Mouse (Mus musculus) liver, embryonic 16.5 days (tissue): ENCODE measurements around the gene Ube2e1. TPM values are rescaled to one million over a fixed set of nuclear protein-coding genes. Genes with fewer than 3 reads are reported as not detected.
A peak's percentile ranks its signal among the peaks of the same experiment; 100 is the strongest.

ENCODE experiments used
- ATAC-seq: fragments of 200-750 bp; cut with Nextera tagmentation; 2 replicates; pipeline ENCODE4 v1.8.0; 2017; ENCODE audit warnings: low read depth, mild to moderate bottlenecking, moderate number of reproducible peaks, moderate library complexity
- H3K27ac ChIP-seq: fragments of 300-500 bp; sonication (generic); 2 replicates; pipeline ENCODE4 v1.5.1; 2014; ENCODE audit warnings: mild to moderate bottlenecking, low read length
- H3K27me3 ChIP-seq: fragments of 300-500 bp; sonication (generic); 2 replicates; pipeline ENCODE4 v1.6.1; 2014; ENCODE audit warnings: low read depth, low read length, mixed read lengths; ENCODE audit not compliant: control insufficient read depth, insufficient read depth
- H3K36me3 ChIP-seq: fragments of 300-500 bp; sonication (generic); 2 replicates; pipeline ENCODE4 v1.6.1; 2014; ENCODE audit warnings: mild to moderate bottlenecking; ENCODE audit not compliant: control insufficient read depth, insufficient read depth
- H3K4me1 ChIP-seq: fragments of 300-500 bp; sonication (generic); 2 replicates; pipeline ENCODE4 v1.6.1; 2014; ENCODE audit warnings: low read depth, low read length, mixed read lengths; ENCODE audit not compliant: control insufficient read depth
- H3K4me2 ChIP-seq: fragments of 300-500 bp; sonication (generic); 2 replicates; pipeline ENCODE4 v1.6.1; 2014; ENCODE audit warnings: low read depth, low read length, mixed read lengths
- H3K4me3 ChIP-seq: fragments of 300-500 bp; sonication (generic); 2 replicates; pipeline ENCODE4 v1.5.1; 2014; ENCODE audit warnings: low read depth, mild to moderate bottlenecking, low read length
- H3K9ac ChIP-seq: fragments of 300-500 bp; sonication (generic); 2 replicates; pipeline ENCODE4 v1.6.1; 2014; ENCODE audit warnings: low read depth, low read length
- H3K9me3 ChIP-seq: fragments of 300-500 bp; sonication (generic); replicated peaks from 2 replicates; pipeline ENCODE4 v1.6.1; 2016; ENCODE audit warnings: low read length; ENCODE audit not compliant: control insufficient read depth
- WGBS: fragments of 180-500 bp; shearing (Covaris S2); extraction: QIAGEN DNeasy Blood & Tissue Kit; methylation state at CpG from one replicate; pipeline ENCODE4 v1.1.7; 2014; ENCODE audit not compliant: insufficient replicate concordance; 5-methylcytosine and 5-hydroxymethylcytosine counted together
- polyA plus RNA-seq: library from polyadenylated mRNA; unstranded; fragments of >200 nt; fragmentation: Nextera tagmentation; extraction: Ambion mirVana; gene quantifications from 2 replicates; pipeline ENCODE4 v1.2.1, GENCODE M21; 2015

The Ube2e1 gene
- polyA plus RNA-seq, 1 experiment from 2014 or later = 27.7 TPM

GRCm38 (mm10) chr14:18341088-18341487 lies 9.4 kb upstream of the Ube2e1 start:
- no peaks in the 10 kb centered on the region for H3K36me3 ChIP-seq
- no peak overlapping the region for H3K9ac ChIP-seq
- no peaks in the 10 kb centered on the region for H3K9me3 ChIP-seq
- H3K27ac ChIP-seq = no peak overlapping the region
- ATAC-seq = no peak
- H3K4me3 ChIP-seq = no peak overlapping the region
- H3K27me3 ChIP-seq = no peaks in the 10 kb centered on the region
- no peak overlapping the region for H3K4me2 ChIP-seq
- WGBS = 65% methylated on average over 3 of the region's 3 CpGs
- no peaks in the 10 kb centered on the region for H3K4me1 ChIP-seq

DNA sequence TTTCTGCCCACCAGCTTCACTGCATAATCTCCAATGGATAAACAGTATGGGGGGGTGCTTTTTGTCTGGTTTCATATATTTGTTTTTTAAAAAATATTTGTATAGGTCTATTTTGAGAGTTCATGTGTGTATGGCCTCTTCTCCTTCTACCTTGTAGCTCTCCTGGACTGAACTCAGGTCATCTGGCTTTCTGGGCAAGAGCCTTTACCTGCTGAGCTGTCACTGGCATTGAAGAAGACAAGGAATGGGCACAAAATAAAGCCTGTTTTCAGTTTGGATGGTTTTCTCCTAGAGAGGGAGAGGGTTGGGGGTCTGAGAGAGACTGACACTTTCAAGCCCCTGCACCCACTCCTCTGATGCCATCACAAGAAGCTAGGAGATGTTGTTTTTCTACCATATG lies 4.4 kb upstream of the Ube2e1 start:
- H3K4me1 ChIP-seq = no peaks in the 10 kb centered on the region
- H3K9me3 ChIP-seq = no peaks in the 10 kb centered on the region
- H3K9ac ChIP-seq = no peak overlapping the region
- no peak for ATAC-seq
- H3K27me3 ChIP-seq = peaks cover 2% of the 10 kb centered on the region; the same call in 1 of the 2 replicates
- H3K27ac ChIP-seq = no peak overlapping the region
- H3K4me2 ChIP-seq = no peak overlapping the region
- H3K4me3 ChIP-seq = no peak overlapping the region
- H3K36me3 ChIP-seq = no peaks in the 10 kb centered on the region

- Histone ChIP-seq H3K36me3 (no peaks in the 10 kb centered on the region), H3K4me3 (peak overlapping the region; percentile 75), H3K9me3 (no peaks in the 10 kb centered on the region), H3K4me1 (peaks cover 8% of the 10 kb centered on the region; the same call in 1 of the 2 replicates), H3K9ac (peak overlapping the region; percentile 82), H3K4me2 (peak overlapping the region; percentile 87), H3K27ac (peak overlapping the region; percentile 32), H3K27me3 (peaks cover 2% of the 10 kb centered on the region; the same call in 1 of the 2 replicates)
- under 1% methylated on average over 46 of the region's 99 CpGs for WGBS
- ATAC-seq = peak; percentile 27; the same call in 1 of the 2 replicates
Measured at GRCm38 (mm10) chr14:18330789-18331692, 618 bp downstream of the Ube2e1 start.

DNA sequence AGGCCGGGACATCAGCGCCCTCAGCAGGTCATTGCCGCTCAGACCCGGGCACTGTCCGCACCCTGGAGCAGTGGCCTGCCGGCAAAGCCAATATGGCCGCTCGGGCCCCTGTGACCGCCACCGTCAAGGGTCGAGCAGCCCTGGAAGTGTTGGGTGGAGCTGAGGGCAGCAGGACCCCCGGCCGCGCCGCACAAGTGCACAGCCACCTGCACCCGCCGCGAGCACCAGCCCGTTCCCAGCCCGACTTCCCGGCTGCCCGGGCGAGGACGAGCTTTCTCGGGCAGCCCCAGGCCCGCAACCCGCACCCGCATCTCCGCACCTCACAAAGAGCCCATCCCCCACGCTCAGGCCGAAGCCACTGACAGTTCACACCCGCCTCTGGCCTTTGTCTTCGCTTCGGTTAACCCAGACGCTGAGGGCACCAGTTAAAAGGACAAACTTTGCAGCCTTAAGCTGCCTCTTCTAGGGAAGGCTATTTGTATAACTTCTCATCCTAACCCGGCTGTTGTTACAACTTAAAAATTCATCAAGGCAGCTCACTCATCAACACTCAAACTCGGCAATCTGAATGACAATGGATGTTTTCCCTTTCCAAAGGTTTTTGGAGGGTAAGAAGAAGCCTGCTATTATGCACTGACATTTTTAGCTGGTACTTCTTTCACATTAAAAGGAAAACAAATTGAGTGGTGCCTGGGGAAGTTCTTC lies 4.5 kb downstream of the Ube2e1 start:
- Histone ChIP-seq H3K4me3 (peak overlapping the region; percentile 57), H3K27me3 (peaks cover 2% of the 10 kb centered on the region; the same call in 1 of the 2 replicates), H3K36me3 (no peaks in the 10 kb centered on the region), H3K9ac (peak overlapping the region; percentile 56), H3K4me2 (peak overlapping the region; percentile 69), H3K4me1 (peaks cover 8% of the 10 kb centered on the region; the same call in 1 of the 2 replicates), H3K27ac (no peak overlapping the region; the same call in 1 of the 2 replicates), H3K9me3 (no peaks in the 10 kb centered on the region)
- 6% methylated on average over 32 of the region's 37 CpGs for WGBS
- ATAC-seq = no peak

GRCm38 (mm10) chr14:18317457-18318411 lies 13.9 kb downstream of the Ube2e1 start:
- ATAC-seq = no peak
- Histone ChIP-seq H3K4me3 (no peak overlapping the region), H3K9me3 (no peaks in the 10 kb centered on the region), H3K27ac (no peak overlapping the region), H3K4me1 (peaks cover 3% of the 10 kb centered on the region), H3K36me3 (no peaks in the 10 kb centered on the region), H3K27me3 (no peaks in the 10 kb centered on the region), H3K4me2 (no peak overlapping the region), H3K9ac (no peak overlapping the region)
- 58% methylated on average over 11 of the region's 11 CpGs for WGBS

GRCm38 (mm10) chr14:18304165-18304564 lies 27.5 kb downstream of the Ube2e1 start:
- no peak overlapping the region for H3K27ac ChIP-seq
- no peaks in the 10 kb centered on the region; the same call in none of the 2 replicates for H3K4me1 ChIP-seq
- H3K9me3 ChIP-seq = no peaks in the 10 kb centered on the region
- ATAC-seq = no peak
- no peak overlapping the region for H3K4me3 ChIP-seq
- no peak overlapping the region for H3K4me2 ChIP-seq
- H3K27me3 ChIP-seq = no peaks in the 10 kb centered on the region
- no peak overlapping the region for H3K9ac ChIP-seq
- no peaks in the 10 kb centered on the region for H3K36me3 ChIP-seq
- 83% methylated on average over 5 of the region's 5 CpGs for WGBS

- 56% methylated on average over 4 of the region's 4 CpGs for WGBS
- no peak overlapping the region for H3K9ac ChIP-seq
- H3K27me3 ChIP-seq = no peaks in the 10 kb centered on the region
- H3K4me2 ChIP-seq = no peak overlapping the region
- H3K27ac ChIP-seq = no peak overlapping the region
- H3K4me1 ChIP-seq = no peaks in the 10 kb centered on the region; the same call in none of the 2 replicates
- no peaks in the 10 kb centered on the region for H3K36me3 ChIP-seq
- no peak overlapping the region for H3K4me3 ChIP-seq
- no peak for ATAC-seq
- no peaks in the 10 kb centered on the region for H3K9me3 ChIP-seq
Measured at GRCm38 (mm10) chr14:18303262-18303661, 28.4 kb downstream of the Ube2e1 start.

DNA sequence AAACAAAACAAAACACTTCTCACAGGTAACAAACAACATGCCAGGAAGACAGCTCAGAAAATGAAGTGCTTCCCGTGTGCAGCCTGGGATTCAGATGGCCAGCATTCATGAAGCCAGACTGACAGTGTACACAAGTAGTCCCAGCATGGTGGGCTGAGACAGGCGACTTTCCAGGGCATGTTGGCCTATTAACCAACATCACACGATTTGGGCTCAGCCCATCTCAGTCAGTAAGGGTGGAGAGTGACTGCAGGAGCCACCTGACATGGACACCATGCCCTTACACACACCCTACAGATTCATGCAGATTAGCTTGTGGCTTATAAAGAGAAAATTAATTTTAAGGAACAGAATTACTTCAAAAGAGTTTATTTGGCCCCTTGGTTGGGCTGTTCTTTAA lies 28.9 kb downstream of the Ube2e1 start:
- Histone ChIP-seq H3K4me2 (no peak overlapping the region), H3K36me3 (no peaks in the 10 kb centered on the region), H3K27me3 (no peaks in the 10 kb centered on the region), H3K4me1 (no peaks in the 10 kb centered on the region; the same call in none of the 2 replicates), H3K4me3 (no peak overlapping the region), H3K9ac (no peak overlapping the region), H3K9me3 (no peaks in the 10 kb centered on the region), H3K27ac (no peak overlapping the region)
- no peak for ATAC-seq
- WGBS = 47% methylated on average over 3 of the region's 3 CpGs
